Mouse (Mus musculus): Measurements from ENCODE around the gene Gria3. TPM values are rescaled to one million over a fixed set of nuclear protein-coding genes. Genes with fewer than 3 reads are reported as not detected.

Gene Gria3
- total and polyA plus RNA-seq, 2 experiments, result 0.27 to 0.37 TPM

GRCm38 (mm10) chrX:41618396-41618795, 217.7 kb downstream of the Gria3 start:
- 93% methylated on average over 2 of the region's 2 CpGs for WGBS
- H3K79me2 ChIP-seq (ENCODE audit: control insufficient read depth, insufficient read depth, low read length), result no peaks in the 10 kb centered on the region
- H3K4me1 ChIP-seq (ENCODE audit: control insufficient read depth, insufficient read depth, low read length), result no peaks in the 10 kb centered on the region
- no peaks in the 10 kb centered on the region for H3K36me3 ChIP-seq (ENCODE audit: control insufficient read depth, insufficient read depth, low read length)
- H3K4me3 ChIP-seq (ENCODE audit: insufficient read depth, low read depth, low read length), result no peak overlapping the region
- TF ChIP-seq CTCF (IDR thresholded peaks at IDR 0.05; ENCODE audit: low read depth, low read length), result no peak
- no peak for TF ChIP-seq POLR2A (IDR thresholded peaks at IDR 0.05; ENCODE audit: extremely low read depth, insufficient read depth, low read length)
- H3K9ac ChIP-seq (ENCODE audit: low read depth, low read length), result no peak overlapping the region
- H3K27ac ChIP-seq (replicated peaks; ENCODE audit: insufficient read depth, low read depth, low read length), result no peak overlapping the region
- DNase-seq (ENCODE audit: extremely low read depth, low read depth, low spot score), result no peak
- no peaks in the 10 kb centered on the region for H3K27me3 ChIP-seq (ENCODE audit: control insufficient read depth, insufficient read depth, low read length)

- H3K27me3 ChIP-seq (ENCODE audit: control insufficient read depth, insufficient read depth, low read length), result no peaks in the 10 kb centered on the region
- no peak overlapping the region for H3K9ac ChIP-seq (ENCODE audit: low read depth, low read length)
- TF ChIP-seq POLR2A (IDR thresholded peaks at IDR 0.05; ENCODE audit: extremely low read depth, insufficient read depth, low read length) (no peak), CTCF (IDR thresholded peaks at IDR 0.05; ENCODE audit: low read depth, low read length) (no peak)
- no peak for DNase-seq (ENCODE audit: extremely low read depth, low read depth, low spot score)
- 90% methylated on average over 4 of the region's 4 CpGs for WGBS
- H3K4me3 ChIP-seq (ENCODE audit: insufficient read depth, low read depth, low read length), result no peak overlapping the region
- no peaks in the 10 kb centered on the region for H3K4me1 ChIP-seq (ENCODE audit: control insufficient read depth, insufficient read depth, low read length)
- no peak overlapping the region for H3K27ac ChIP-seq (replicated peaks; ENCODE audit: insufficient read depth, low read depth, low read length)
- no peaks in the 10 kb centered on the region for H3K36me3 ChIP-seq (ENCODE audit: control insufficient read depth, insufficient read depth, low read length)
- H3K79me2 ChIP-seq (ENCODE audit: control insufficient read depth, insufficient read depth, low read length), result no peaks in the 10 kb centered on the region
Measured at GRCm38 (mm10) chrX:41633576-41633975, 232.9 kb downstream of the Gria3 start.

DNA sequence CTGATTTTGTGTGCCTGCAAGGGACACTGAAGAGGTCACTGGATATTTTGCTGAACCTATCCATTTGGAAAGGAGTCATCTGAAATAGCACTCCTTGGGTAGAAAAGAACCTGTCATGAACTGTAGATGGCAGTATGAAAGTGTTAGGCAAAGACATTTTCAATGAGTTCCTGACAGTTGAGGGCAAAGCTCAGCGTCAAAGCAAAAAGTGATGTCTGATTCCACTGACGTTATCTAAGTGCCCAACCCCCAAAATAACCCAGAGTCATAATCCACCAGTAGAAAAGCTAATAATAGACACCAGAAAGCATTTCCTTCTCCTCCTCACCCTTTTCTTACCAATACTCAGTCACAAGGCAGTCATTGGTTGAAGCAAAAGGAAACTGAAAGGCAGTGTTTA, 244.3 kb downstream of the Gria3 start:
- TF ChIP-seq CTCF (IDR thresholded peaks at IDR 0.05; ENCODE audit: low read depth, low read length), result no peak
- no peak for TF ChIP-seq POLR2A (IDR thresholded peaks at IDR 0.05; ENCODE audit: extremely low read depth, insufficient read depth, low read length)
- Histone ChIP-seq H3K4me1 (ENCODE audit: control insufficient read depth, insufficient read depth, low read length) (no peaks in the 10 kb centered on the region), H3K9ac (ENCODE audit: low read depth, low read length) (no peak overlapping the region), H3K36me3 (ENCODE audit: control insufficient read depth, insufficient read depth, low read length) (no peaks in the 10 kb centered on the region), H3K4me3 (ENCODE audit: insufficient read depth, low read depth, low read length) (no peak overlapping the region), H3K27ac (replicated peaks; ENCODE audit: insufficient read depth, low read depth, low read length) (no peak overlapping the region), H3K79me2 (ENCODE audit: control insufficient read depth, insufficient read depth, low read length) (no peaks in the 10 kb centered on the region), H3K27me3 (ENCODE audit: control insufficient read depth, insufficient read depth, low read length) (no peaks in the 10 kb centered on the region)
- no peak for DNase-seq (ENCODE audit: extremely low read depth, low read depth, low spot score)
- WGBS, result 48% methylated on average over 2 of the region's 2 CpGs

- no peaks in the 10 kb centered on the region for H3K79me2 ChIP-seq (ENCODE audit: control insufficient read depth, insufficient read depth, low read length)
- H3K9ac ChIP-seq (ENCODE audit: low read depth, low read length), result no peak overlapping the region
- no peak for DNase-seq (ENCODE audit: extremely low read depth, low read depth, low spot score)
- no peaks in the 10 kb centered on the region for H3K36me3 ChIP-seq (ENCODE audit: control insufficient read depth, insufficient read depth, low read length)
- no peak overlapping the region for H3K27ac ChIP-seq (replicated peaks; ENCODE audit: insufficient read depth, low read depth, low read length)
- H3K4me3 ChIP-seq (ENCODE audit: insufficient read depth, low read depth, low read length), result no peak overlapping the region
- H3K4me1 ChIP-seq (ENCODE audit: control insufficient read depth, insufficient read depth, low read length), result no peaks in the 10 kb centered on the region
- no peak for TF ChIP-seq POLR2A (IDR thresholded peaks at IDR 0.05; ENCODE audit: extremely low read depth, insufficient read depth, low read length)
- TF ChIP-seq CTCF (IDR thresholded peaks at IDR 0.05; ENCODE audit: low read depth, low read length), result no peak
- 71% methylated on average over 4 of the region's 4 CpGs for WGBS
- H3K27me3 ChIP-seq (ENCODE audit: control insufficient read depth, insufficient read depth, low read length), result no peaks in the 10 kb centered on the region
Measured at GRCm38 (mm10) chrX:41657791-41658190, 257.1 kb downstream of the Gria3 start.

DNA sequence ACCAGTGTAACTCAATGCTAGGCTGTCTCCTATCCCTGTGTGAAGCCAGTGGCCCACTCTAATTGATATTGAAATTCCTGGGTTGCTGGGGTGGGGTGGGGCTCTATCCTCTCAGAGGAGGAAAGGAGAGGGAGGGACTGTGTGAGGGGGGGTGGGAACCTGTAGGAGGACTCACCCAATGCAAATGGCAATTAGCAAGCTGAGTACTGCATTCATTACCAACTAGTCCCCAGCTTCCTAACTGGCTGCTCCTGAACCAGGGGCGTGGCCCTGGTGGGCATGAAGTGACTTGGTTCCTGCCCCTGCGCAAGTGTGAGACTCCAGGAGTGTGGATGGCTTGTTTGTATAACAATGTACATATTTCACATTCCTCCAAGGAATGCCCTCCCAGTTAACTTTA, 288.2 kb downstream of the Gria3 start:
- H3K36me3 ChIP-seq (ENCODE audit: control insufficient read depth, insufficient read depth, low read length), result no peaks in the 10 kb centered on the region
- no peak overlapping the region for H3K9ac ChIP-seq (ENCODE audit: low read depth, low read length)
- DNase-seq (ENCODE audit: extremely low read depth, low read depth, low spot score), result no peak
- 76% methylated on average over 2 of the region's 2 CpGs for WGBS
- H3K27ac ChIP-seq (replicated peaks; ENCODE audit: insufficient read depth, low read depth, low read length), result no peak overlapping the region
- no peaks in the 10 kb centered on the region for H3K27me3 ChIP-seq (ENCODE audit: control insufficient read depth, insufficient read depth, low read length)
- TF ChIP-seq CTCF (IDR thresholded peaks at IDR 0.05; ENCODE audit: low read depth, low read length) (no peak), POLR2A (IDR thresholded peaks at IDR 0.05; ENCODE audit: extremely low read depth, insufficient read depth, low read length) (no peak)
- no peaks in the 10 kb centered on the region for H3K4me1 ChIP-seq (ENCODE audit: control insufficient read depth, insufficient read depth, low read length)
- H3K79me2 ChIP-seq (ENCODE audit: control insufficient read depth, insufficient read depth, low read length), result no peaks in the 10 kb centered on the region
- no peak overlapping the region for H3K4me3 ChIP-seq (ENCODE audit: insufficient read depth, low read depth, low read length)

- no peak overlapping the region for H3K4me3 ChIP-seq (ENCODE audit: insufficient read depth, low read depth, low read length)
- no peaks in the 10 kb centered on the region for H3K27me3 ChIP-seq (ENCODE audit: control insufficient read depth, insufficient read depth, low read length)
- TF ChIP-seq CTCF (IDR thresholded peaks at IDR 0.05; ENCODE audit: low read depth, low read length), result no peak
- no peak for TF ChIP-seq POLR2A (IDR thresholded peaks at IDR 0.05; ENCODE audit: extremely low read depth, insufficient read depth, low read length)
- H3K9ac ChIP-seq (ENCODE audit: low read depth, low read length), result no peak overlapping the region
- H3K79me2 ChIP-seq (ENCODE audit: control insufficient read depth, insufficient read depth, low read length), result no peaks in the 10 kb centered on the region
- no peak for DNase-seq (ENCODE audit: extremely low read depth, low read depth, low spot score)
- no peaks in the 10 kb centered on the region for H3K36me3 ChIP-seq (ENCODE audit: control insufficient read depth, insufficient read depth, low read length)
- WGBS, result 42% methylated on average over 1 of the region's 1 CpGs
- H3K27ac ChIP-seq (replicated peaks; ENCODE audit: insufficient read depth, low read depth, low read length), result no peak overlapping the region
- H3K4me1 ChIP-seq (ENCODE audit: control insufficient read depth, insufficient read depth, low read length), result no peaks in the 10 kb centered on the region
Measured at GRCm38 (mm10) chrX:41692076-41692475, 291.4 kb downstream of the Gria3 start.

Measured in liver, adult 2 months (tissue).